Mouse (Mus musculus) C2C12 (cell line): ENCODE measurements at regions not wholly inside any gene's neighbourhood (a gene's known extent, or its start where the extent isn't known, plus 50 kb on each side); places are given as distances from the start of the nearest gene placed in this dataset.

ENCODE experiments used
- H3K27me3 ChIP-seq: one replicate; pipeline ENCODE4 v1.6.1; 2011; ENCODE audit not compliant: control insufficient read depth, insufficient read depth, insufficient read length
- H3K36me3 ChIP-seq: one replicate; pipeline ENCODE4 v1.6.1; 2011; ENCODE audit not compliant: control insufficient read depth, insufficient read depth
- H3K4me3 ChIP-seq: one replicate; pipeline ENCODE4 v1.5.1; 2011; ENCODE audit warnings: mild to moderate bottlenecking, control low read depth; ENCODE audit not compliant: poor library complexity, insufficient read depth, severe bottlenecking
- H3K79me2 ChIP-seq: one replicate; pipeline ENCODE4 v1.6.1; 2011; ENCODE audit not compliant: control insufficient read depth, insufficient read depth
- H3K79me3 ChIP-seq: one replicate; pipeline ENCODE4 v1.6.1; 2011; ENCODE audit warnings: low read depth, control low read depth
- H3ac ChIP-seq: one replicate; pipeline ENCODE3; 2011; ENCODE audit warnings: low read depth; ENCODE audit not compliant: control insufficient read depth, insufficient read length
- CEBPB ChIP-seq: IDR thresholded peaks from one replicate; pipeline ENCODE4 v1.6.1; 2011; ENCODE audit warnings: low read depth, mild to moderate bottlenecking, control low read depth, moderate library complexity
- CTCF ChIP-seq: IDR thresholded peaks from one replicate; pipeline ENCODE4 v1.5.1; 2011; ENCODE audit not compliant: control insufficient read depth, insufficient read depth, insufficient read length
- FOSL1 ChIP-seq: IDR thresholded peaks from one replicate; pipeline ENCODE4 v1.8.0; 2011; ENCODE audit warnings: mild to moderate bottlenecking, low read length; ENCODE audit not compliant: poor library complexity, insufficient read depth, severe bottlenecking
- MAX ChIP-seq: IDR thresholded peaks from one replicate; pipeline ENCODE4 v1.6.1; 2011; ENCODE audit warnings: mild to moderate bottlenecking, control low read depth
- MYOD1 ChIP-seq: IDR thresholded peaks from one replicate; pipeline ENCODE4 v1.6.1; 2011; ENCODE audit warnings: low read depth; ENCODE audit not compliant: control insufficient read depth, insufficient read length
- MYOG ChIP-seq: IDR thresholded peaks from one replicate; pipeline ENCODE4 v1.6.1; 2011; ENCODE audit not compliant: control insufficient read depth, insufficient read length; ENCODE audit errors: extremely low read depth
- USF1 ChIP-seq: IDR thresholded peaks from one replicate; pipeline ENCODE4 v1.6.1; 2011; ENCODE audit warnings: low read depth, mild to moderate bottlenecking, control low read depth, moderate library complexity

DNA sequence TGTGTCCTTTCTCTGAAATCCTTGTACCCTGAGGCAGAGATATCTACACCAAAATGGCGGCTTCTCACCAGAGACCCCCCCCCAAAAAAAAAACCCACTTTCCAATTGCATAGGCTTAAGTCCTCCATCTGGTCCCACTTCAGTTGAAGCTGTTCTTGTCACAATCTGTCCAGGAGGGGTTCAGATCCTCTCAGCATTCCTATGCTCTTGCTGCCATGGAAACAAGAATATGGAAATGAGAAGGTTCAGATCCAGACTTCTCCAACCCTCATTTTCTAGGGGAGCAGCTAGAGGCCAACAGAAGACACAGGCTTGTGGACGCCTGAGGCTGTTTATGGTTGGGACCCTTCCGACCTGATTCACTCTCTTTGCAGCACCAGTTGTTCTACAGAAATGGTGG lies 1569.7 kb upstream of the Gm6569 start:
- Histone ChIP-seq H3K79me3 (no peaks in the 10 kb centered on the region), H3ac (no peak overlapping the region), H3K27me3 (no peaks in the 10 kb centered on the region), H3K79me2 (no peaks in the 10 kb centered on the region), H3K36me3 (no peaks in the 10 kb centered on the region), H3K4me3 (no peak overlapping the region)
- TF ChIP-seq USF1 (no peak), FOSL1 (no peak), MYOG (no peak), CEBPB (no peak), CTCF (no peak), MAX (no peak), MYOD1 (no peak)

DNA sequence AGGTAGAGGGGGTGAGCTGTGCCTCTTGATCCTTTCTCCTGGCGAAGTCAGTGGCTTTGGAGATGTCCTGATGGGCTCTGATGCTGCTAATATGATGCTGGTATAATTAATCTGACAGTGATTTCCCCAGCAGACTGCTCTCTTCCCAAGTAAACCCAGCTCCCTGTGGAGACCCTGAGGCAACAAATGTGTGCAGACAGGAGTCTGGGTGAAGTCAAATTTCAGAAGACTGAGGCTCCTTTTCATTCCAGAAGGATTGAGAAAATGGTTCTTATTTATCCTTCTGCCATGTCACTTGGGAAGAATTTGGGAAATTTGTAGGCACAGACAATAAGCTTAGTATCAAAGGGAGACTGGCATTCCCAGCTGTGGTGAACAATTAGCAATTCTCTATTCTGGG lies 1550.5 kb upstream of the Gm6569 start:
- H3K4me3 ChIP-seq, result no peak overlapping the region
- H3K27me3 ChIP-seq, result no peaks in the 10 kb centered on the region
- no peaks in the 10 kb centered on the region for H3K79me2 ChIP-seq
- H3K79me3 ChIP-seq, result no peaks in the 10 kb centered on the region
- H3ac ChIP-seq, result no peak overlapping the region
- TF ChIP-seq CTCF, result no peak
- H3K36me3 ChIP-seq, result no peaks in the 10 kb centered on the region

DNA sequence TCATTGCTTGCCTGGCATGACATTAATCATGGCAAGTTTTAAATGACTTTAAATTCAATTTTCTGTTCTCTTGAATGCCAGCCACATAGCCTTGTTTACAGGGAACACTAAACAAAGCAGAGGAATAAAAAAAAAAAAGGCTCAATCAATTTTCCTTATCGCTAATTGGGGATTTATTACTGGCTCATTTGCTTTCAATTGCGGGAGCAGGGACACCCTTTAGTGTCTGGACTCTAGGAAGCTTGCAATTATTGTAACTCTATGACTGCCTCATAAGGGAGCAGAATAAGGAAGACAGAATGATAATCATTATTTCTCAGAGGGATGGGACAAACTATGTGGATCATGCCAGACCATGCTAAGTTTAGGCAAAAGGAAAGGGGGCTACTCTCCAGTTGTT lies 1537.7 kb upstream of the Gm6569 start:
- H3K4me3 ChIP-seq, result no peak overlapping the region
- TF ChIP-seq CTCF, result no peak
- no peak for TF ChIP-seq USF1
- TF ChIP-seq FOSL1, result no peak
- no peak for TF ChIP-seq MYOD1
- TF ChIP-seq MAX, result no peak
- TF ChIP-seq MYOG, result no peak
- no peak for TF ChIP-seq CEBPB
- no peak overlapping the region for H3ac ChIP-seq
- no peaks in the 10 kb centered on the region for H3K79me3 ChIP-seq
- H3K79me2 ChIP-seq, result no peaks in the 10 kb centered on the region
- H3K36me3 ChIP-seq, result no peaks in the 10 kb centered on the region
- H3K27me3 ChIP-seq, result no peaks in the 10 kb centered on the region

GRCm38 (mm10) chr15:72312417-72312816 lies 1521.9 kb upstream of the Gm6569 start:
- Histone ChIP-seq H3K79me2 (no peaks in the 10 kb centered on the region), H3K4me3 (no peak overlapping the region), H3K79me3 (no peaks in the 10 kb centered on the region), H3ac (no peak overlapping the region), H3K36me3 (no peaks in the 10 kb centered on the region), H3K27me3 (no peaks in the 10 kb centered on the region)
- TF ChIP-seq FOSL1, result no peak
- TF ChIP-seq MYOD1, result no peak
- TF ChIP-seq MAX, result no peak
- TF ChIP-seq CEBPB, result no peak
- TF ChIP-seq USF1, result no peak
- TF ChIP-seq MYOG, result no peak
- no peak for TF ChIP-seq CTCF

GRCm38 (mm10) chr15:72321528-72321927 lies 1512.8 kb upstream of the Gm6569 start:
- H3K79me3 ChIP-seq, result no peaks in the 10 kb centered on the region
- H3K79me2 ChIP-seq, result no peaks in the 10 kb centered on the region
- H3K27me3 ChIP-seq, result no peaks in the 10 kb centered on the region
- no peak overlapping the region for H3ac ChIP-seq
- H3K4me3 ChIP-seq, result no peak overlapping the region
- no peaks in the 10 kb centered on the region for H3K36me3 ChIP-seq
- no peak for TF ChIP-seq MAX
- TF ChIP-seq CEBPB, result no peak
- TF ChIP-seq FOSL1, result no peak

GRCm38 (mm10) chr15:72322127-72322526 lies 1512.2 kb upstream of the Gm6569 start:
- H3K79me3 ChIP-seq, result no peaks in the 10 kb centered on the region
- no peaks in the 10 kb centered on the region for H3K27me3 ChIP-seq
- TF ChIP-seq MYOG (no peak), MYOD1 (no peak), USF1 (no peak), MAX (no peak), FOSL1 (no peak), CTCF (no peak), CEBPB (no peak)

More at GRCm38 (mm10) chr15:72322127-72322526, 1512.2 kb upstream of the Gm6569 start:
- no peak overlapping the region for H3K4me3 ChIP-seq
- no peak overlapping the region for H3ac ChIP-seq
- no peaks in the 10 kb centered on the region for H3K36me3 ChIP-seq
- H3K79me2 ChIP-seq, result no peaks in the 10 kb centered on the region
